Mouse (Mus musculus) bone marrow, adult 2 months (tissue): ENCODE results near the gene Dupd1.

Experiments used
- CTCF ChIP-seq: fragments of 200-500 bp; IDR thresholded peaks from 2 replicates; pipeline ENCODE4 v1.5.1; 2011; ENCODE audit warnings: low read length, control low read depth; ENCODE audit not compliant: control insufficient read depth, insufficient read depth
- POLR2A ChIP-seq: fragments of 200-500 bp; IDR thresholded peaks from 2 replicates; pipeline ENCODE4 v1.6.1; 2011; ENCODE audit warnings: low read depth, mild to moderate bottlenecking, control low read depth, low read length, borderline replicate concordance; ENCODE audit not compliant: control insufficient read depth

DNA sequence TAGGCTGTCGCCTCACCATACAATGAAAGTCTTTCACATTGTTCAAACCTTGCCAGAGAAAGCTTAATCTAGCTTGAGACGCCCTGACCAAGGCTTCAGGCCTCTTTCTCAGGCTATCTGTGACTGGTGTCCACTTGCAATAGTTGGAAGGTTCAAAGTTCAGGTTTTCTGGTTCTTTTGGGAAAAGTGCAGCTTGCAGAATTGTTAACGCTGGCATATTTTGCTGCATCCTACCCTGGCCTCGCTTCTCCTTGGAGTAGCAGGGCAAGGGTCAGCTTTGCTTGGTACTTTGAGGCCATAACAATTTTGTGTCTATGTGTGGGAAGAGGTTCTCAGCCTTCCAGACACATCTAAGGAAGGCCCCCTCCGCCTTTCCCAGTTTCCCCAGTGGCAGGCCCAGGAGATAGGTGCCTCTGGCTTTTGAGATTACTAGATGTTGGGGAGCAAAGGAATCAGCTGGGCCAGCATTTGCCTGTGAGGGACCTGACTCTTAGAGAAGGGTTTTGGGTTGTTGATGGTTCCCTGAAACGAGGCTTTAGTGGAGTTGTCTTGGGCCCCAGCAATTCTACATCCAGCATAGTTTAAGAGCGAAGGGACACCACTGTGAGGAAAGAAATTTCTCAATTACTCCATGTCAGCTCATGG lies 18.1 kb downstream of the Dupd1 start:
- TF ChIP-seq CTCF = no peak
- no peak for TF ChIP-seq POLR2A
